Mouse (Mus musculus): ENCODE data around the gene Zfp386.

Zfp386 gene

DNA sequence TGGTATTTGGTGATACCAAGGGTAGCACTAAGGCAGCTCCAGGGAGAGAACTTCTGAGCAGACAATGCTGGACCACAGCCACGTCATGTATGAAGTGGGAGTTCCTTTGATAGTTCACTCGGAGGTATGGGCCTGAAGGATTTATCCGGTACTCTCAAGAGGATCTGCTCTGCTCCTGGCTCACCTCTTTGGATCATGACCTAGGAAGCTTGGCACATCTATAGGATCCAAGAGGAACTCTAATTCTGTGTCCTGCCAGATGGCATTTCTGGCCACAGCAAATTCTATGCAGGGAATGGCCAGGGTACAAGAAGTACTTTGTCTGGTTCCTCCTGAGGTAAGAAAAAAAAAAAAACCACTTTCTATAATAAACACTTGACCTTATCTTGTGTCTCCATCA lies 42.3 kb downstream of the Zfp386 start:
- DNase-seq (ENCODE audit: inconsistent ontology term), result no peak

DNA sequence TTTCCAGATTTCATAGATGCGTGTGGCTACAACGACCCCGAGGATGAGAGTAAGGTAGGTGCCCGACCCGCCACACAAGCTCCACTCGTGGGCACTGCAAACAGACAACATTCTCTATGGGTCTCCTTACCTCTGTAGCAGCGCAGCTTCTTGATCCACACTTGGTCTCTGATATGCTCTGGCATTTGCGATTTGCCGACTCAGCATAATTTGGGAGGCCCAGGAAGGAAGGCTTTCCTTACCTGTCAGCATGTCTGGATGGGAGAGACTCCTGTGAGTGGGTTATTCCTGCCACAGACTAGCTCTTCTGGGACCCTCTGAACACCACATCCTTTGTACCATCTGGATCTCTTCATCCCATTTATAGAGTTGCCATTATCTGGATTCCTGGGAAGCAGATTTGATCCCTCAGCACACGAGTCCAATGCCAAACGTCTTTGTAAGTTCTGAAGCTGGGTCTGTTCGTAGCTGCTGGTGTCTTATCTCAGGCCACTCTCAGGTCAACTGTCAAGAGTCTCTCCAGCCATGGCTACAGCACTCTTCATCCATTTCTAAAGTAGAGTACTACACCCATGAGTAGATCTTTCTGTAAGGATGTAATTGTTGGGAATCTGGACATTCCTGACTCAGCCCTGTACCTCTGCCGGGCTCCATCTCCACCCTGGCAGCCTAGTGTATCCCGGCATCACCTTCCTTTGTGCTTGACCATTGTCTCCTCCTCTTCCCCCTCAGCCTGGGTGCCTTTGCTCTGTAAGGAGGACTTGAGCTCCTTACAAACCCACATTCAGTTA lies 47.4 kb downstream of the Zfp386 start:
- DNase-seq (ENCODE audit: inconsistent ontology term), result no peak

DNA sequence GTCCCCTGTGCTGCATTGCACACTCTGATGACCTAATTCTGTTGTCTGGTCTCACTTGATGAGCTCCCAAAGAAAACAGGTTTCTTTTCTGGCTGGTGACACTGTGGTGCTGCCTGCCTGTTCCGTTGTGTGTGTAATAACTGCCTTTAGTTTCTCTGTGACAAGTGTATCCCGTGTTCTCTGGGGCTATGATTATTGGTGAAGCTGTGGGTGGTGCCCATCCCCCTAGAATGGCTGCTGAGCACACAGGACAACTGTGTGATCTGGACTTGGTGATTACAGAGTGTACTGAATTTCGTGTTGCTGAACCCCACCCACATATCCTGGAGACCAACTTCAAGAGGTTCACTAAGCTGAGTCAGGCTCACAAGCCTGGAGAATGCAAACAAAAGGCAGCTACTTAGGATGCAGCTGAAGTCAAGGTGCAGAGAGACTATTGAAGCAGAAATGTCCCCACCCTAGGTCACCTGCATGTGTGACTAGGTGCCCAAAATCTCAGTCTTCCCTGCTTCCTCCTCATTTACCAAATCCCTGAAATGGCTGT lies 48.9 kb downstream of the Zfp386 start:
- DNase-seq (ENCODE audit: inconsistent ontology term), result peak; percentile 10

DNA sequence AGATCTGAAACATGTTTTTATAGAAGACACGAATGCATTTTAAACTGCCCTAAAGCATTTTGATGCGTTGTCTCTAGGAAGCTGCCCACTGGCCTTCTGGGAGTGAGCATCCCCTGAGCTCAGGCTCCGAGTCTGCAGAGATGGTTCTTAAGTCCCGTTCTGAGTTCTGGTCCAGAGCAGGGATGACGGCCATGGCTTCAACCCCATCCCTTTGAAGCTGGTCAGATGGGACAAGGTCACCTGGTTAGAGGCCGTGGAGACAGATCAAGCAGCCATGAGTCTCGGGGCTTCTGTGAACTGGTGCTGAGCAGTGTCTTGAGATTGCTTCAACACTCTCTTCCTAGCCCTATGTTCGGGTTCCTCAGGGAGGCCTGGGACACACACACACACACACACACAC lies 49.6 kb downstream of the Zfp386 start:
- DNase-seq (ENCODE audit: inconsistent ontology term), result no peak

DNA sequence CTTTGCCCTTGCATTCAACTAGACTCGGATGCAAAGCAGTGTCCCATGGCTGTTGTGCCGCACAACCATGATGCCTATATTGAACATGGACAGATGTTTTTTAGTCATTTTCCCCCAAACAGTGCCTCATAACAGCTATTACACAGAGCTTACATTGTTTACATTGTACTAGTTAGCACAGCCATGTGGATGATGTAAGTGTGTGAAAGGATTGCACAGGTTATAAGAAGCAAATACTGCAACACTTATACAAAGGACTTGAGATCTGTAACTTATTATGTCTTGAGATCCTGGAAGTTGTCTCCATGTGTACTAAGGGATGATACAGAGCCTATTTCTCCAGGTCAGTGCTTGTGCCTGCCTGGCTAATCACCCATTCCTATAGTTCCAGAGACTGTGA lies 54.4 kb downstream of the Zfp386 start:
- no peak for DNase-seq (ENCODE audit: inconsistent ontology term)

DNA sequence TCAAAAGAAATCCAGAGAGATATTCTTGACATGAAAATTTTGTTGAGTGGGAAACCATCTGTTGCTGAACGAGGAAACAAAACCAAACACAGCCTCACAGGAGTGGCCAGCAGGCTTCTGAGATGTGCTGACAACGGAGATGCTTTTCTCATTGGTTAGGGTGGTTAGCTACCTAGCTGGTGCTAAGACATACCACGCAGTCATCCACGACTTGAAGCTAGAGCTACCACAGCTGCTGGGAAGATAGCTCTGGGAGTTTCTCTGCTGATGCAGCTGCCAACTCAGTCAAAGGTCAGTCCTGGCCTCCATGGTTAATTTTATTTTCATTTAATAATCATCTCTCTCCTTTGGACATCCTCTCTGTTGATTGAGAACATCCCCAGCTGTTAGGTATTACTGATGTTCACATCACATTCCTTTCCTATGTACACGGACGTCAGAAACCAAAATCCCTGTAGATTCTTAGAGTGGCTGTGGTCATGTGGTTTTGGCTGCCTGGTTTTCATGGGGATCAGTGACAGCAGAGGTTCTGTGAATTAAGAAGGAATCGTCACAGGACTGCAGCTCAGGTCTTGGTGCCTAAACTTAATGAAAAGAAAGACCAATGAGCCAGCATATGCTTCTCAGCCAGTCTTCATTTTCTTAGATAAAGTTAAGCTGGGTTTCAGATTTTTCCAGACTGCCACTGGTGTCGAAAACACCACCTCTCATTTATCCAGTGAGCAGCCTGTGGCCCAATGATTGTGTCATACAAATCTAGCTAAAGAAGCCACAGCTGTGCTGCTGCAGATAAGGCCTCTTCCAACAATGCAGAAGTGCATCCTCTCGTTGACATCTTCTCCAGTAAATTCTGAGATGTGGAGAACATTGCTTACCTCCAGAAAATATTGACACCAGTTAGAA lies 62.2 kb downstream of the Zfp386 start:
- no peak for DNase-seq (ENCODE audit: inconsistent ontology term)

DNA sequence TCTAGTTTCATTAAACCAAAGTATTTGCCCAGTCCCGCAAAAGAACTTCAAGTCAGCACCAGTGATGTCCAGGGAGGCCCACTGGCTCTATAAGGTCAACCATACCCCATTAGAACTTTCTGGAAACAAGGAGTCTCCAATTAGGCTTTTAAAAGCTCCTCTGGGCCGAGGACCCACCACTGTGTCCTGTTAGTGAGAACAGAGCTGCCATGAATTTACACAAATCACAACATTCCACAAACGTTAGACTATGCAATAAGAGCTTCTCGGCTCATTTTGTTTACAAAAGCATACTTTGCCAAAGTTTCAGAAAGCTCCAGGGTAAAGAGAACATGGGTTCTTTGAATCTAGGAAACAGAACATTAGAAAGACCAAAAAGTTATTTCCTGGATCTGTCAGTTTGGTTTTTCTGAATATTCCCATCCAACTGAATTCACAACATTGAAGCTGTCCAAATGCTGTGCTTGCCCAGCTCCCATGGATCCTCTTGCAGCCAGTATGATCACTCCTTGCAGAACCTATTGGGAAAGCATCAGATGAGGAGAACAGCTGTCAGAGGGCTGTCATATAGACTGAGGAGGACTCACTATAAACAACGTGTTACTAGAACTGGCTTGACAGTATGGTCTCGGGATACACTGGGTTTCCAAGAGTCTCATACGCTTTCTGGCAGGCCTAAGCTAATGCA lies 63.6 kb downstream of the Zfp386 start:
- no peak for DNase-seq (ENCODE audit: inconsistent ontology term)

All from Muller cell, postnatal 12 days (primary cell).